Mouse (Mus musculus): ENCODE data around the gene Mag.
"Not testable (repeated sequence)": the region's sequence is repeated elsewhere in the genome, so short reads cannot be mapped to it uniquely, and the experiment has no call there.

Mag gene

GRCm38 (mm10) chr7:30935422-30936099 lies 20.9 kb upstream of the Mag start:
- not testable (repeated sequence) for DNase-seq

- not testable (repeated sequence) for DNase-seq
Measured at GRCm38 (mm10) chr7:30924581-30924980, 9.9 kb upstream of the Mag start, which contains the start of gene Hamp2. Gene Hamp2 (minus strand): TSS chr7:30924681.

GRCm38 (mm10) chr7:30924071-30924470 lies 9.4 kb upstream of the Mag start:
- DNase-seq = no peak

GRCm38 (mm10) chr7:30922490-30922889 lies 7.8 kb upstream of the Mag start:
- DNase-seq = not testable (repeated sequence)

- no peak for DNase-seq
Measured at GRCm38 (mm10) chr7:30920217-30920616, 5.5 kb upstream of the Mag start.

GRCm38 (mm10) chr7:30917219-30917618 lies 2.5 kb upstream of the Mag start:
- DNase-seq = no peak

- no peak for DNase-seq
Measured at GRCm38 (mm10) chr7:30916713-30917112, 2.0 kb upstream of the Mag start.

- no peak for DNase-seq
Measured at GRCm38 (mm10) chr7:30909773-30910172, 4.9 kb downstream of the Mag start.

GRCm38 (mm10) chr7:30908992-30909431 lies 5.7 kb downstream of the Mag start:
- no peak for DNase-seq

GRCm38 (mm10) chr7:30908277-30908991 lies 6.2 kb downstream of the Mag start:
- no peak for DNase-seq

- DNase-seq = no peak
Measured at GRCm38 (mm10) chr7:30904042-30904441, 10.6 kb downstream of the Mag start.

- no peak for DNase-seq
Measured at GRCm38 (mm10) chr7:30895217-30895616, 19.5 kb downstream of the Mag start.

- DNase-seq = no peak
Measured at GRCm38 (mm10) chr7:30892515-30892914, 22.2 kb downstream of the Mag start.

GRCm38 (mm10) chr7:30891746-30892145 lies 22.9 kb downstream of the Mag start:
- DNase-seq = no peak

- DNase-seq = no peak
Measured at GRCm38 (mm10) chr7:30890681-30891080, 24.0 kb downstream of the Mag start.

- no peak for DNase-seq
Measured at GRCm38 (mm10) chr7:30888786-30889185, 25.9 kb downstream of the Mag start.

- no peak for DNase-seq
Measured at GRCm38 (mm10) chr7:30887568-30888188, 27.0 kb downstream of the Mag start.

GRCm38 (mm10) chr7:30886852-30887251 lies 27.8 kb downstream of the Mag start:
- DNase-seq = no peak

GRCm38 (mm10) chr7:30884047-30884446 lies 30.6 kb downstream of the Mag start:
- DNase-seq = no peak

- no peak for DNase-seq
Measured at GRCm38 (mm10) chr7:30881367-30881766, 33.3 kb downstream of the Mag start.

GRCm38 (mm10) chr7:30880176-30880575 lies 34.5 kb downstream of the Mag start, which contains the start of gene Cd22:
Gene Cd22 (minus strand): TSS chr7:30880342.
- DNase-seq = no peak

- DNase-seq = no peak
Measured at GRCm38 (mm10) chr7:30878950-30879349, 35.7 kb downstream of the Mag start.

GRCm38 (mm10) chr7:30873083-30873482 lies 41.6 kb downstream of the Mag start:
- peak; percentile 58 for DNase-seq

- no peak for DNase-seq
Measured at GRCm38 (mm10) chr7:30863386-30863785, 51.3 kb downstream of the Mag start.

Measured in cerebellum, adult 11 months (tissue).